Mouse (Mus musculus) right cerebral cortex, adult 18-20 months (tissue): ENCODE measurements around the gene Gmnn.
A peak's percentile ranks its signal among the peaks of the same experiment; 100 is the strongest.
"Not testable (repeated sequence)": the region's sequence is repeated elsewhere in the genome, so short reads cannot be mapped to it uniquely, and the experiment has no call there.

Experiments
- DNase-seq: peaks from one replicate; pipeline ENCODE4 v3.0.0; 2022; ENCODE audit warnings: mixed read lengths

Gmnn gene

GRCm38 (mm10) chr13:24761403-24762227 is at the start of gene Gmnn:
TSS of gene Gmnn (minus strand) at chr13:24761923.
- peak; percentile 89 for DNase-seq

- DNase-seq, result no peak
Observed at GRCm38 (mm10) chr13:24806079-24806478, 44.4 kb upstream of the Gmnn start.

- DNase-seq, result no peak
Observed at GRCm38 (mm10) chr13:24803196-24803595, 41.5 kb upstream of the Gmnn start.

GRCm38 (mm10) chr13:24802131-24802691 is 40.5 kb upstream of the Gmnn start:
- no peak for DNase-seq

- DNase-seq, result peak; percentile 26
Observed at GRCm38 (mm10) chr13:24801308-24801921, 39.7 kb upstream of the Gmnn start, which contains the start of gene BC005537. TSS of gene BC005537 (plus strand) at chr13:24801657.

- peak; percentile 97 for DNase-seq
Observed at GRCm38 (mm10) chr13:24800674-24801307, 39.1 kb upstream of the Gmnn start.

GRCm38 (mm10) chr13:24799925-24800673 is 38.4 kb upstream of the Gmnn start:
- DNase-seq, result peak; percentile 34

GRCm38 (mm10) chr13:24799378-24799777 is 37.7 kb upstream of the Gmnn start:
- no peak for DNase-seq

GRCm38 (mm10) chr13:24798686-24799085 is 37.0 kb upstream of the Gmnn start:
- no peak for DNase-seq

- peak; percentile 52 for DNase-seq
Observed at GRCm38 (mm10) chr13:24792411-24793045, 30.8 kb upstream of the Gmnn start.

GRCm38 (mm10) chr13:24791349-24791748 is 29.6 kb upstream of the Gmnn start:
- no peak for DNase-seq

- DNase-seq, result no peak
Observed at GRCm38 (mm10) chr13:24787477-24787876, 25.8 kb upstream of the Gmnn start.

GRCm38 (mm10) chr13:24786014-24786490 is 24.3 kb upstream of the Gmnn start:
- peak; percentile 53 for DNase-seq

- DNase-seq, result no peak
Observed at GRCm38 (mm10) chr13:24781916-24782315, 20.2 kb upstream of the Gmnn start.

GRCm38 (mm10) chr13:24778706-24779380 is 17.1 kb upstream of the Gmnn start:
- no peak for DNase-seq

- DNase-seq, result no peak
Observed at GRCm38 (mm10) chr13:24778026-24778425, 16.3 kb upstream of the Gmnn start.

- DNase-seq, result peak; percentile 42
Observed at GRCm38 (mm10) chr13:24776146-24776844, 14.6 kb upstream of the Gmnn start.

- not testable (repeated sequence) for DNase-seq
Observed at GRCm38 (mm10) chr13:24771482-24771881, 9.8 kb upstream of the Gmnn start.

- not testable (repeated sequence) for DNase-seq
Observed at GRCm38 (mm10) chr13:24767809-24768208, 6.1 kb upstream of the Gmnn start.

- DNase-seq, result no peak
Observed at GRCm38 (mm10) chr13:24762254-24762653, 531 bp upstream of the Gmnn start.

- no peak for DNase-seq
Observed at GRCm38 (mm10) chr13:24761083-24761402, 680 bp downstream of the Gmnn start.
